Mouse (Mus musculus) forebrain, postnatal 0 days (tissue): ENCODE results near the gene Gfi1b. TPM values are rescaled to one million over a fixed set of nuclear protein-coding genes. Genes with fewer than 3 reads are reported as not detected.

Source experiments
- ATAC-seq: fragments of 200-750 bp; cut with Nextera tagmentation; 2 replicates; pipeline ENCODE4 v1.8.0; 2017; ENCODE audit warnings: mild to moderate bottlenecking, moderate library complexity
- DNase-seq: peaks from one replicate; pipeline ENCODE4 v3.0.0-alpha.2; 2015
- H3K27ac ChIP-seq: fragments of 300-500 bp; sonication (generic); 2 replicates; pipeline ENCODE4 v1.5.1; 2014; ENCODE audit warnings: low read depth, mild to moderate bottlenecking, antibody characterized with exemption, low read length, moderate library complexity, mixed read lengths
- H3K27me3 ChIP-seq: fragments of 300-500 bp; sonication (generic); 2 replicates; pipeline ENCODE4 v1.6.1; 2014; ENCODE audit warnings: mild to moderate bottlenecking, low read length, mixed read lengths; ENCODE audit not compliant: insufficient read depth
- H3K36me3 ChIP-seq: fragments of 300-500 bp; sonication (generic); 2 replicates; pipeline ENCODE4 v1.6.1; 2014; ENCODE audit warnings: mild to moderate bottlenecking, moderate library complexity; ENCODE audit not compliant: insufficient read depth
- H3K4me1 ChIP-seq: fragments of 300-500 bp; sonication (generic); 2 replicates; pipeline ENCODE4 v1.6.1; 2014; ENCODE audit warnings: antibody characterized with exemption; ENCODE audit not compliant: insufficient read depth
- H3K4me2 ChIP-seq: fragments of 300-500 bp; sonication (generic); 2 replicates; pipeline ENCODE4 v1.6.1; 2014; ENCODE audit warnings: low read depth, mild to moderate bottlenecking, moderate library complexity
- H3K4me3 ChIP-seq: fragments of 300-500 bp; sonication (generic); 2 replicates; pipeline ENCODE4 v1.5.1; 2014; ENCODE audit warnings: low read depth, low read length, mixed read lengths
- H3K9ac ChIP-seq: fragments of 300-500 bp; sonication (generic); 2 replicates; pipeline ENCODE4 v1.6.1; 2014; ENCODE audit warnings: mild to moderate bottlenecking
- H3K9me3 ChIP-seq: fragments of 300-500 bp; sonication (generic); 2 replicates; pipeline ENCODE4 v1.6.1; 2016; ENCODE audit warnings: low read length
- CTCF ChIP-seq: sonication (generic); IDR thresholded peaks from 2 replicates; pipeline ENCODE4 v1.5.1; 2016; ENCODE audit warnings: antibody characterized with exemption, control low read depth, low read depth
- WGBS: fragments of 180-500 bp; shearing (Covaris S2); extraction: QIAGEN DNeasy Blood & Tissue Kit; methylation state at CpG from one replicate; pipeline ENCODE4 v1.1.7; 2014; 5-methylcytosine and 5-hydroxymethylcytosine counted together
- polyA plus RNA-seq: library from polyadenylated mRNA; unstranded; fragments of >200 nt; fragmentation: Nextera tagmentation; extraction: Ambion mirVana; gene quantifications from 2 replicates; pipeline ENCODE4 v1.2.1, GENCODE M21; 2015
- total RNA-seq: library from RNA; depleted of rRNA; stranded (reverse); fragments of >200 nt; gene quantifications from 2 replicates; pipeline ENCODE4 v1.2.3, GENCODE M21; 2014; rRNA removed

The Gfi1b gene
- not detected in 2 replicates for total RNA-seq
- polyA plus RNA-seq: not detected in 2 replicates

DNA sequence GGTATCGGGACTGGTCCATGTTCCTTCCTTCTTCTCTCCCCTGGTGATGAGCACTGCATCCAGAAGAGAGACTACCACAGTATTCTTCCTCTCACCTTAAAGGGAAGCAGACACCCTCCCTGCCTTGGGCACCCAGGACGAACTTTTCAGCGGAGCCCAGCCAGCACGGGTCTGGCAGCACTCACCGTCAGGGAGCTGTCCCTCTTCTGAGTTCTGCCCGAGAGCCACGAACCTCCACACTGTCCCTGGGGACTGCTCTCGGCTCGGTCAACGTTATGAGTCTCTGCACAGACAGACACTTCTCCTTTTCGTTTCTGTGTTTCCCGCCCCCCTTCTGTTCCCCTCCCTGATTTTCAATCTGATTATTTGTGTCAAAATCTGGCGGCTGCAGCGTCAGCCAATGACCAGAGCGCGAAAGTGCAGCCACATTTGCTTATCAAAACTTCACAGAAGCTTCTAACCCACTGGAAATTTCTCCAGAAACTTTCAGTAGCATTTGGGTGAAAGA, at the start of gene Gfi1b:
Gene Gfi1b (minus strand): TSS at position 319 of the 508 bp plus-strand sequence.
- no peak within 1 kb of the TSS for H3K4me3 ChIP-seq
- DNase-seq (no peak), ATAC-seq (no peak)
- no peaks in the 10 kb centered on the region for H3K9me3 ChIP-seq
- H3K36me3 ChIP-seq: no peaks in the 10 kb centered on the region
- 0 out of 2 replicates have a peak, but pooled peaks cover 4% of the 10 kb centered on the region for H3K27me3 ChIP-seq
- H3K4me1 ChIP-seq: no peaks in the 10 kb centered on the region
- no peak within 1 kb of the TSS for H3K4me2 ChIP-seq
- H3K9ac ChIP-seq: no peak within 1 kb of the TSS
- WGBS: 5% methylated on average over 16 of the region's 16 CpGs
- TF ChIP-seq CTCF: no peak
- no peak within 1 kb of the TSS for H3K27ac ChIP-seq

DNA sequence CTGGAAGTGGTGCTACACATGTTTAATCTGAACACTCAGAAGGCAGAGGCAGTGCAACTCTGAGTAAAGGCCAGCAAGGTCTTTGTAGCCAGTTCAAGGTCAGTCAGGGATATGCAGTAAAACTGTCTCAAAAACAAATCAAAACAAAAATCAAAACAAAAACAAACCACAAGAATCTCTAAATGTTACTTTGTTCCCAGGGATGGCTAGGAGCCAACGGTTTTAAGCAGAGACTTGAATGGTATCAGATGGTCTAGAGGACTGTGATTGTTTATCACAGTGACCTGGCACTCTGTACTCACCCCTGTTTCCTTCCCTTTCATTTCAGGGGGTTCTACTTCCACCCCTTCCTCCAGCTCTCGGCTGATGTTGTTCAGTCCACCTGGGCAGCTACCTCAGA, 49.7 kb upstream of the Gfi1b start:
- H3K4me1 ChIP-seq: no peaks in the 10 kb centered on the region
- TF ChIP-seq CTCF: no peak
- peaks cover 92% of the 10 kb centered on the region for H3K36me3 ChIP-seq
- no peaks in the 10 kb centered on the region for H3K27me3 ChIP-seq
- 90% methylated on average over 2 of the region's 2 CpGs for WGBS
- no peak overlapping the region for H3K4me2 ChIP-seq
- H3K9ac ChIP-seq: no peak overlapping the region
- DNase-seq (no peak), ATAC-seq (no peak)
- no peak overlapping the region for H3K27ac ChIP-seq
- H3K4me3 ChIP-seq: no peak overlapping the region
- no peaks in the 10 kb centered on the region for H3K9me3 ChIP-seq

DNA sequence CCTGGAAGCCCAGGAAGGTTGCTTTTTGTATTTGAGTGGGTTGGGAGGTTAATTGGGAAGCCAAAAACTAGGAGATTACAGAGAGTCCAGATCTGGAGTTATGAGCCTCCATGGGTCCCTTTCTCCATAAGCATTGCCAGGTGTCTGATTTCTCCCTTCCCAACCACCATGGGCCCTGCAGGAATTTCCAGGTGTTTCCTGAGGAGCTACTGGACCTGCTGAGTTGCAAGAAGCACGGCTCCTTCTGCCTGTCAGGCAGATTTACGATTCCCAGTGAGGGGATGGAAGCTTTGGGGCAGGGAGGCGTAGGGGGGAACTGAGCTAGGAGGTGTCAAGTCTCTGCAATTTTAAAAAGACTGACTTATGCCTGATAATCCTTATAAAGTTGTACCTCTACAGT, 44.0 kb upstream of the Gfi1b start:
- Histone ChIP-seq H3K36me3 (peaks cover 87% of the 10 kb centered on the region), H3K4me3 (no peak overlapping the region), H3K27ac (no peak overlapping the region), H3K4me1 (no peaks in the 10 kb centered on the region), H3K27me3 (no peaks in the 10 kb centered on the region), H3K9me3 (no peaks in the 10 kb centered on the region), H3K4me2 (no peak overlapping the region), H3K9ac (no peak overlapping the region)
- no peak for TF ChIP-seq CTCF
- ATAC-seq: no peak
- DNase-seq: no peak
- 96% methylated on average over 3 of the region's 3 CpGs for WGBS

DNA sequence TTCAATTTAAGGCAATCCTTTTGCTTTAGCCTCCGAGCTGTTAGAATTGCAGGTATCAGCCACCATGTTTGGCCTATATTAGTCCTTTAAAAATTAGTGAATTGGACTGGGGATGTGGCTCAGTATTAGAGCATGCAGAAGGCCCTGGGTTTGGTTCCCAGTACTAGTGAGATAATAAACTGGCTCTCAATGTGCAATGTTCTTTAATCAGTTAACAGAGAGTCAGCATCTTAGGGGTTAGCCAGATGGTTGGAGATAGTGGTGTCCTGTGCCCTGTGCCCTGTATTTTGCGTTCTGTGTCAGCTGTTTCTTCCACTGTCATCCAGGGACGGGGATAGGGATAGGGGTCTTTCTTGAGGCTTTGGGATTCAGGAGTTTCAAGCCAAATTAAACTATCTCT, 41.1 kb upstream of the Gfi1b start:
- DNase-seq (no peak), ATAC-seq (no peak)
- Histone ChIP-seq H3K9me3 (no peaks in the 10 kb centered on the region), H3K27ac (no peak overlapping the region), H3K4me3 (no peak overlapping the region), H3K27me3 (no peaks in the 10 kb centered on the region), H3K4me2 (no peak overlapping the region), H3K36me3 (peaks cover 86% of the 10 kb centered on the region), H3K4me1 (no peaks in the 10 kb centered on the region), H3K9ac (no peak overlapping the region)
- 96% methylated on average over 3 of the region's 3 CpGs for WGBS
- TF ChIP-seq CTCF: no peak

DNA sequence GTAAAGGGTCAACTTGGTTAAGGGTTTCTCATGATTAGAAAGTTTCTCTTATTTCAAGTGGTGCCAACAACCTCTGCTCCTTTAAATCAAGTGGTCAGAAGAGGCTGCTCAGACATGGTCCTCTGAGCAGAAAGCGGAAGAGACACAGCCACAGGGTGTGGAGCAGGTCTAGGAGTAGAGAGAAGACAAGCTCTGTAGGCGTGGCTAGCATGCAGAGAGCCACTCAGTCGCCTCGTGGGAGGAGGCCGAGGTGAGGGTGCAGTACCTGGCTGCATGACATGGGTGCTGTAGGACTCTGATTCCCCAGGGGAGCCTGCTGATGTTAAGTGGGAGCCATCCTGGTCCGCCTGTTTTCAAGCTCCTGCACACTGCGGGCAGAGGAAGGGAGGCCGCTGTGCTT, 34.4 kb upstream of the Gfi1b start:
- DNase-seq (no peak), ATAC-seq (no peak)
- no peak overlapping the region for H3K4me2 ChIP-seq
- WGBS: 76% methylated on average over 8 of the region's 8 CpGs
- H3K27me3 ChIP-seq: no peaks in the 10 kb centered on the region
- no peaks in the 10 kb centered on the region for H3K4me1 ChIP-seq
- no peak overlapping the region for H3K4me3 ChIP-seq
- H3K9me3 ChIP-seq: no peaks in the 10 kb centered on the region
- H3K9ac ChIP-seq: no peak overlapping the region
- no peak overlapping the region for H3K27ac ChIP-seq
- H3K36me3 ChIP-seq: peaks cover 52% of the 10 kb centered on the region
- no peak for TF ChIP-seq CTCF

DNA sequence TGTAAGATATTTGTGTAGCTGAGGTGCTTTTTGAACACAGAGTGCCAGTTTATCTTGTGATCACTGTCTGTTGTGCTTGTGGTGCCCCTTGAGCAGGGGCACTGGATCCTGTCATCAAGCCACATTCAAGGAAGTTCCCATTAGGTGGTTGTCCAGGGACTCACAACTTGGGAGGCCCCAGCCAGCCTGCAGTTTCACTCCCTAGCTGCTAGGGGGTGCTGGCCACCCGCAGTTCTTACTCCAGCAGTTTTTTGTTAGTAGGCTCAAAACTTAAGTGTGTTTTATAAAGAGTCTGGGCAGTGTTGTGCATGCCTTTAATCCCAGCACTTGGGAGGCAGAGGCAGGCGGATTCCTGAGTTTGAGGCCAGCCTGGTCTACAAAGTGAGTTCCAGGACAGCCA, 32.5 kb upstream of the Gfi1b start:
- DNase-seq: no peak
- H3K4me1 ChIP-seq: no peaks in the 10 kb centered on the region
- no peak overlapping the region for H3K4me3 ChIP-seq
- H3K4me2 ChIP-seq: no peak overlapping the region
- ATAC-seq: no peak
- peaks cover 34% of the 10 kb centered on the region for H3K36me3 ChIP-seq
- no peaks in the 10 kb centered on the region for H3K27me3 ChIP-seq
- WGBS: 62% methylated on average over 2 of the region's 2 CpGs
- H3K27ac ChIP-seq: no peak overlapping the region
- H3K9me3 ChIP-seq: no peaks in the 10 kb centered on the region
- no peak overlapping the region for H3K9ac ChIP-seq
- TF ChIP-seq CTCF: peak; percentile 45

DNA sequence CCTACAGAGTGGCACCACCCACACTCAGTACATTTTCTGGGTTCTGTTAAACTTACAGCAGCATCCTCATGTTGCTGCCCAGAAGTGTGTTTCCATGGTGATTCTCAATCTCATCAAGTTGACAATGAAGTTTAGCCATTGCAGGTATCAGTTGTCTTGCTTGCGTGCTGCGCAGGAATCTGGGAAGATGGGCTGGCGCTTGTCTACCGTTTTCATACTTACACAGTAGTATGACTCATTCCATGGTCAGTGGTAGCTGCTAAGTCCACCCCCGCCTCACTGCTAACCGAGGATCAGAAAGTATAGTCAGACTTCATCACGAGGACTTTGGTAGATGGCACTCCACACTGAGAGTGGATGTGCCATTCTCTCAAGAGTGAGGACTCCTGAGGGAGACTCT, 31.6 kb upstream of the Gfi1b start:
- no peaks in the 10 kb centered on the region for H3K4me1 ChIP-seq
- no peak for ATAC-seq

More for the DNA sequence above, 31.6 kb upstream of the Gfi1b start:
- no peak overlapping the region for H3K27ac ChIP-seq
- H3K4me3 ChIP-seq: no peak overlapping the region
- H3K36me3 ChIP-seq: peaks cover 26% of the 10 kb centered on the region
- H3K9ac ChIP-seq: no peak overlapping the region
- WGBS: 94% methylated on average over 7 of the region's 7 CpGs
- no peaks in the 10 kb centered on the region for H3K27me3 ChIP-seq
- no peak for DNase-seq
- TF ChIP-seq CTCF: no peak
- no peak overlapping the region for H3K4me2 ChIP-seq
- no peaks in the 10 kb centered on the region for H3K9me3 ChIP-seq
